ENCODE assay signal across 10 mouse cellular contexts in the genomic region with DNA sequence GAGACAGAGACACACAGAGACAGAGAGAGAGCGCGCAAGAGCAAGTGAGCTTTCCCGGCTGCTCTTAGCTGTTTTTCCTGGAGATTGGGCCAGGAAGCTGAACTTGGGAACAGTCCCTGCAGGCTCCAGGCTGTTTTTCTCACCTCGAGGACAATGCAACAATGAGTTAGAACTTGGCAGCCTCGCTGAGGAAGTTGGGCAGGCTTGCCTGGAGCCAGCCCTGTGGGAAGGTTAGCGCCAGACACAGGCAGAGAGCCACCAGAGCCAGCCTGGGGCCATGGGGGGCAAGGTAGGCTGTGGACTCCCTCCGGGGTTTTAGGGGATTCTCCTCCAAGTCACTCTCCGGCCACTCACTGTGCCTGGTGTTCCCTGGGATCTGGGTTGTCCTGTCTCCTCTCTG.
DNase-seq lines count a peak whose midpoint lies in the region; ATAC-seq lines count a peak whose summit lies in the region.
"Had no signal": no experiment of that assay in that cellular context is flagged by ENCODE, and none has a peak within 500 bp of the region (broad histone marks: within the 10 kb centered on the region; RNA-seq: fewer than 3 reads in every experiment).

No protein-coding gene starts in this region.

- H3K4me2 ChIP-seq in kidney, embryonic 16.5 days (replicated peaks; ENCODE audit: low read depth, low read length), result no peak overlapping the region
- H3K4me2 ChIP-seq in lung, embryonic 16.5 days (ENCODE audit: low read depth, low read length), result no peak overlapping the region
- H3K4me2 ChIP-seq: embryonic facial prominence, embryonic 15.5 days; liver, embryonic 15.5 days had no signal

- H3K4me1 ChIP-seq in heart, embryonic 10.5 days, result peaks cover 28% of the 10 kb centered on the region; the same call in 1 of the 2 replicates
- H3K4me1 ChIP-seq in kidney, embryonic 16.5 days (ENCODE audit: insufficient read depth, low read length), result peaks cover 10% of the 10 kb centered on the region; the same call in 1 of the 2 replicates
- peaks cover 16% of the 10 kb centered on the region; the same call in 1 of the 2 replicates for H3K4me1 ChIP-seq in lung, embryonic 16.5 days (replicated peaks; ENCODE audit: control insufficient read depth, insufficient read depth, low read length)
- H3K4me1 ChIP-seq: liver, embryonic 15.5 days had no signal

- peak; percentile 51 to 60 for DNase-seq in left cerebral cortex, adult 18-20 months (ENCODE audit: low spot score in 2 of 2)
- DNase-seq in left cerebral cortex, adult 11 months (ENCODE audit: low spot score), result no peak
- DNase-seq in cerebellum, adult 11 months, result peak; percentile 38
- DNase-seq in heart, embryonic 10.5 days (ENCODE audit: low spot score), result no peak
- DNase-seq in urinary bladder, postnatal 4 days (ENCODE audit: low spot score in 2 of 2), result no peak

- WGBS in heart, embryonic 10.5 days, result 63% methylated on average over 8 of the region's 8 CpGs
- WGBS in kidney, embryonic 16.5 days, result 72% methylated on average over 8 of the region's 8 CpGs
- 44% methylated on average over 8 of the region's 8 CpGs for WGBS in lung, embryonic 16.5 days

- no peaks in the 10 kb centered on the region for H3K27me3 ChIP-seq in heart, embryonic 10.5 days (ENCODE audit: insufficient read depth, poor library complexity, severe bottlenecking)
- no peaks in the 10 kb centered on the region for H3K27me3 ChIP-seq in kidney, embryonic 16.5 days (ENCODE audit: insufficient read depth, low read length)
- no peaks in the 10 kb centered on the region for H3K27me3 ChIP-seq in lung, embryonic 16.5 days (ENCODE audit: control insufficient read depth, insufficient read depth, low read depth, low read length)
- H3K27me3 ChIP-seq: embryonic facial prominence, embryonic 15.5 days; liver, embryonic 15.5 days had no signal

- H3K36me3 ChIP-seq in heart, embryonic 10.5 days, result peaks cover 25% of the 10 kb centered on the region
- 0 out of 2 replicates have a peak, but pooled peaks cover 11% of the 10 kb centered on the region for H3K36me3 ChIP-seq in kidney, embryonic 16.5 days (ENCODE audit: insufficient read depth, low read length)
- H3K36me3 ChIP-seq in lung, embryonic 16.5 days (ENCODE audit: control insufficient read depth, insufficient read depth, low read length), result peaks cover 9% of the 10 kb centered on the region; the same call in 1 of the 2 replicates

- H3K27ac ChIP-seq in heart, embryonic 10.5 days, result peak overlapping the region; percentile 74
- H3K27ac ChIP-seq in kidney, embryonic 16.5 days (ENCODE audit: low read length), result peak overlapping the region; percentile 39; the same call in 1 of the 2 replicates
- peak overlapping the region; percentile 53 for H3K27ac ChIP-seq in lung, embryonic 16.5 days (ENCODE audit: low read length)
- H3K27ac ChIP-seq: embryonic facial prominence, embryonic 15.5 days; liver, embryonic 15.5 days had no signal

- H3K9me3 ChIP-seq in heart, embryonic 10.5 days, result no peaks in the 10 kb centered on the region
- peaks cover 7% of the 10 kb centered on the region for H3K9me3 ChIP-seq in kidney, embryonic 16.5 days (ENCODE audit: low read length)
- H3K9me3 ChIP-seq in lung, embryonic 16.5 days (ENCODE audit: control insufficient read depth, low read length), result 0 out of 2 replicates have a peak, but pooled peaks cover 4% of the 10 kb centered on the region
- H3K9me3 ChIP-seq: embryonic facial prominence, embryonic 15.5 days; liver, embryonic 15.5 days had no signal

- no peak overlapping the region for H3K9ac ChIP-seq in kidney, embryonic 16.5 days (replicated peaks; ENCODE audit: low read length)
- no peak overlapping the region for H3K9ac ChIP-seq in lung, embryonic 16.5 days (ENCODE audit: low read length)
- H3K9ac ChIP-seq: embryonic facial prominence, embryonic 15.5 days; liver, embryonic 15.5 days had no signal

- ATAC-seq in kidney, embryonic 16.5 days (ENCODE audit: low FRiP score, low TSS enrichment), result no peak
- peak; percentile 88 for ATAC-seq in lung, embryonic 16.5 days (ENCODE audit: low read depth)
- no peak for ATAC-seq in megakaryocyte, adult 5-6 weeks (ENCODE audit: poor library complexity, severe bottlenecking)

- no peak overlapping the region for H3K4me3 ChIP-seq in heart, embryonic 10.5 days
- no peak overlapping the region for H3K4me3 ChIP-seq in kidney, embryonic 16.5 days (ENCODE audit: low read length)
- H3K4me3 ChIP-seq in lung, embryonic 16.5 days (ENCODE audit: low read length), result no peak overlapping the region
- H3K4me3 ChIP-seq: embryonic facial prominence, embryonic 15.5 days; liver, embryonic 15.5 days had no signal

Comparison
In these comparisons a context has a peak if more than half of its experiments do, and no peak if none do; other contexts are left out.
1. DNase-seq: peak in left cerebral cortex, adult 18-20 months (2 of 2) and cerebellum, adult 11 months (single experiment); none in left cerebral cortex, adult 11 months (single experiment), heart, embryonic 10.5 days (single experiment) and urinary bladder, postnatal 4 days (0 of 2).
2. Peak in every context shown above with its lines, with median percentiles within 50 percentile points of each other: H3K27ac ChIP-seq.